Mouse (Mus musculus) forebrain, embryonic 13.5 days (tissue): ENCODE data around the gene Mettl27. TPM values are rescaled to one million over a fixed set of nuclear protein-coding genes. Genes with fewer than 3 reads are reported as not detected.

Experiments used
- ATAC-seq: fragments of 200-750 bp; cut with Nextera tagmentation; 2 replicates; pipeline ENCODE4 v1.8.0; 2017
- H3K27ac ChIP-seq: fragments of 300-500 bp; sonication (generic); 2 replicates; pipeline ENCODE4 v1.5.1; 2015; ENCODE audit warnings: inconsistent platforms, mild to moderate bottlenecking, moderate library complexity
- H3K27me3 ChIP-seq: fragments of 300-500 bp; sonication (generic); 2 replicates; pipeline ENCODE4 v1.6.1; 2015; ENCODE audit warnings: mild to moderate bottlenecking, inconsistent platforms
- H3K36me3 ChIP-seq: fragments of 300-500 bp; sonication (generic); 2 replicates; pipeline ENCODE4 v1.6.1; 2015; ENCODE audit warnings: mild to moderate bottlenecking, inconsistent platforms; ENCODE audit not compliant: poor library complexity, severe bottlenecking
- H3K4me1 ChIP-seq: fragments of 300-500 bp; sonication (generic); 2 replicates; pipeline ENCODE4 v1.6.1; 2015; ENCODE audit warnings: inconsistent platforms
- H3K4me2 ChIP-seq: fragments of 300-500 bp; sonication (generic); 2 replicates; pipeline ENCODE4 v1.6.1; 2015; ENCODE audit warnings: inconsistent platforms, mild to moderate bottlenecking, moderate library complexity
- H3K4me3 ChIP-seq: fragments of 300-500 bp; sonication (generic); 2 replicates; pipeline ENCODE4 v1.5.1; 2015; ENCODE audit warnings: mild to moderate bottlenecking, inconsistent platforms
- H3K9ac ChIP-seq: fragments of 300-500 bp; sonication (generic); 2 replicates; pipeline ENCODE4 v1.6.1; 2015; ENCODE audit warnings: mild to moderate bottlenecking, inconsistent platforms
- H3K9me3 ChIP-seq: fragments of 300-500 bp; sonication (generic); replicated peaks from 2 replicates; pipeline ENCODE4 v1.6.1; 2016; ENCODE audit warnings: inconsistent platforms
- WGBS: fragments of 180-500 bp; shearing (Covaris S2); methylation state at CpG from one replicate; pipeline ENCODE4 v1.1.7; 2015; 5-methylcytosine and 5-hydroxymethylcytosine counted together
- polyA plus RNA-seq: library from polyadenylated mRNA; unstranded; fragments of >200 nt; fragmentation: Nextera tagmentation; extraction: Ambion mirVana; gene quantifications from 2 replicates; pipeline ENCODE4 v1.2.1, GENCODE M21; 2015

The Mettl27 gene
- polyA plus RNA-seq, 1 experiment from 2014 or later: 8.2 TPM

- H3K9me3 ChIP-seq: no peaks in the 10 kb centered on the region
- no peak overlapping the region for H3K4me2 ChIP-seq
- H3K4me1 ChIP-seq: no peaks in the 10 kb centered on the region
- H3K27ac ChIP-seq: no peak overlapping the region
- ATAC-seq: no peak
- WGBS: 74% methylated on average over 5 of the region's 5 CpGs
- H3K4me3 ChIP-seq: no peak overlapping the region
- H3K36me3 ChIP-seq: no peaks in the 10 kb centered on the region
- H3K27me3 ChIP-seq: peaks cover 37% of the 10 kb centered on the region
- H3K9ac ChIP-seq: no peak overlapping the region
Measured at GRCm38 (mm10) chr5:134944179-134944578, 12.0 kb downstream of the Mettl27 start.

- ATAC-seq: no peak
- Histone ChIP-seq H3K27me3 (peaks cover 37% of the 10 kb centered on the region), H3K36me3 (no peaks in the 10 kb centered on the region), H3K4me3 (no peak overlapping the region), H3K9me3 (no peaks in the 10 kb centered on the region), H3K27ac (no peak overlapping the region), H3K4me1 (no peaks in the 10 kb centered on the region), H3K4me2 (no peak overlapping the region), H3K9ac (no peak overlapping the region)
- 44% methylated on average over 18 of the region's 19 CpGs for WGBS
Measured at GRCm38 (mm10) chr5:134945266-134945959, 13.2 kb downstream of the Mettl27 start.

DNA sequence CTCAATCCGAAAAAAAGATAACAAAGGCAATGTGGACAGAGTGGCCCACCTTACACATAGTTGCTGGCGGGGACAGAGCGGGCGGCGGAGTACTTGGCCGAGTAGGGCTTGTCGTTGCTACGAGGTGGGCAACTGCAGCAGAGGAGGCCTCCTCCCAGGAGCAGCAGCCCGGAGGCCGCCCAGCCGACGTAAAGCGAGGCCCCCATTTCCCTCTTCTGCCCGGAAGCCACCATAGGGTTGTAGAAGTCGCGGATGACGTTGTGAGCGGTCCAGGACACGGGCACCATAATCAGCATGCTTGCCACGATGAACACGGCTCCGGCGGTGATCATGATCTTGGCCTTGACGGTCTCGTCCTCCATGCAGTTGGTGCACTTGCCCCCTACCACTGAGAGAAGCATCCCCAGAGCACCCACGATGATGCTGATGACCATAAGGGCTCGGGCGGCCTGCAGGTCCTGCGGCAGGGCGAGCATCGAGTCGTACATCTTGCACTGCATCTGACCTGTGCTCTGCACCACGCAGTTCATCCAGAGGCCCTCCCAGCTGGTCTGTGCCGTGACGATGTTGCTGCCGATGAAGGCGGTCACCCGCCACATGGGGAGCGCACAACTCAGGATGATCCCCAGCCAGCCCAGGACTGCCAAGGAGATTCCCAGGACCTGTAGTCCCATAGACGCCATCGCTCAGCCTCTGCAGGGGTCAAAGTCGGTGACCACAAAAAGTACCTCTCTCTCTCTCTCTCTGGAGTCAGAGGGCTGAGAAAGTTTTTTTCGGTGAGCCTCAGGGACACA, 14.1 kb downstream of the Mettl27 start:
- H3K36me3 ChIP-seq: no peaks in the 10 kb centered on the region
- peaks cover 37% of the 10 kb centered on the region for H3K27me3 ChIP-seq
- no peak for ATAC-seq
- WGBS: 21% methylated on average over 43 of the region's 43 CpGs
- no peaks in the 10 kb centered on the region for H3K9me3 ChIP-seq
- no peak overlapping the region for H3K4me3 ChIP-seq
- H3K27ac ChIP-seq: no peak overlapping the region
- no peak overlapping the region for H3K4me2 ChIP-seq
- no peak overlapping the region for H3K9ac ChIP-seq
- no peaks in the 10 kb centered on the region for H3K4me1 ChIP-seq

GRCm38 (mm10) chr5:134946857-134947255, 14.7 kb downstream of the Mettl27 start, which contains the start of gene Cldn4:
Cldn4 (minus strand) TSS chr5:134946934.
- H3K4me2 ChIP-seq: no peak within 1 kb of the TSS
- no peaks in the 10 kb centered on the region for H3K9me3 ChIP-seq
- no peaks in the 10 kb centered on the region for H3K4me1 ChIP-seq
- peaks cover 37% of the 10 kb centered on the region for H3K27me3 ChIP-seq
- no peak within 1 kb of the TSS for H3K27ac ChIP-seq
- H3K4me3 ChIP-seq: no peak within 1 kb of the TSS
- no peak within 1 kb of the TSS for H3K9ac ChIP-seq
- WGBS: 10% methylated on average over 11 of the region's 11 CpGs
- no peaks in the 10 kb centered on the region for H3K36me3 ChIP-seq
- no peak for ATAC-seq

DNA sequence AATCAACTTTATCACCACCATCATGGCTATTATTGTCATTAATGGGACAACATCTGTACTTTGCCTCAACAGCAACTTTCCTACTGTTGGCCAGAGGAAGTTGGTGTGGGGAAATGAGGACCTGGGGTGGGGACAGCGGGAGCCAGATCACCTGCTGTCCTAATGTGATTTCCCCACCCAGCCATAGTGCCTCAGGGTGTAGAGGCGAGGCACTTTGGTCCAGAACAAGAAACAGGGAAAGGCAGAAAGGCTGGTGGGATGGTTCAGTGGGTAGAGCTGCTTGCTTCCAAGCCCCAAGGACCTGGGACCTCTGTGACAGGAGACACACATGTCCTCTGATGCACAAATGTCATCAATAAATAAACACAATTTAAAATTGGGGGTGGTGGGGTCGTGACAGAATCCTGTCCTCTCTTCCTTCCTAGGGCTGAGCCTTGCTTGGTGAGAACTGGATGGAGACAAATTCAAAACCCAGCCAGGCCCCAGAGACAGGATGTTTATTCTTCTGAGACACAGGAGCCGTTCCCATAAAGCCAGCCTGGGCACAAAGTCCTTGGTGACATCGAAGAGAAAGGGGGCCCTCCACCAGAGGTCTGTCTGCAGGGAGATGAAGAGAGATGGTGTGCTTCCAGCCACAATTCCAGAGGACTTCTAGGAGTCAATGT, 15.4 kb downstream of the Mettl27 start:
- ATAC-seq: no peak
- Histone ChIP-seq H3K4me3 (no peak overlapping the region), H3K9me3 (no peaks in the 10 kb centered on the region), H3K9ac (no peak overlapping the region), H3K27me3 (peaks cover 37% of the 10 kb centered on the region), H3K4me2 (no peak overlapping the region), H3K27ac (no peak overlapping the region), H3K36me3 (no peaks in the 10 kb centered on the region), H3K4me1 (no peaks in the 10 kb centered on the region)
- WGBS: 72% methylated on average over 5 of the region's 5 CpGs

DNA sequence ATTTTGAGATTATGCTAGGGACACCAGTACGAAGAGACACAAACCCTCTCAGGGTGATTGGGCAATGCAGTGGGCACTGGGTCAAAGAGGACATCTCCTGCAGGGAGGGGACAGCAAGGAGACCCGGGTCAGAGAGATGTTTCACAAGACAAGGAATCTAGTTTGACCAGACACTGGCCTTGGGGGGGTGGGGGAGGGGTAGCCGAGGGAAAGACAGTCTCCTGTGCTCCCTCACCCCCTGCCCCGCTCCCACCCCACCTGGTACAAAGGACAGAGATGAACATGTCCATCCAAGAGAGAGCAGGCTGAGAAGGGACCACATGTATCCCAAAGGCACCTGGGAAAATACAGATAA, 15.9 kb downstream of the Mettl27 start:
- no peaks in the 10 kb centered on the region for H3K4me1 ChIP-seq
- H3K4me2 ChIP-seq: no peak overlapping the region
- no peak overlapping the region for H3K4me3 ChIP-seq
- H3K9ac ChIP-seq: no peak overlapping the region
- H3K36me3 ChIP-seq: no peaks in the 10 kb centered on the region
- ATAC-seq: no peak
- no peaks in the 10 kb centered on the region for H3K9me3 ChIP-seq
- H3K27ac ChIP-seq: no peak overlapping the region
- H3K27me3 ChIP-seq: peaks cover 37% of the 10 kb centered on the region
- 70% methylated on average over 4 of the region's 4 CpGs for WGBS

GRCm38 (mm10) chr5:134951053-134951884, 19.1 kb downstream of the Mettl27 start:
- no peak overlapping the region for H3K9ac ChIP-seq
- H3K4me3 ChIP-seq: no peak overlapping the region
- H3K9me3 ChIP-seq: no peaks in the 10 kb centered on the region
- no peaks in the 10 kb centered on the region for H3K4me1 ChIP-seq
- 53% methylated on average over 19 of the region's 19 CpGs for WGBS
- H3K27me3 ChIP-seq: peaks cover 17% of the 10 kb centered on the region
- no peak overlapping the region for H3K27ac ChIP-seq
- no peak for ATAC-seq
- H3K36me3 ChIP-seq: no peaks in the 10 kb centered on the region
- H3K4me2 ChIP-seq: no peak overlapping the region

GRCm38 (mm10) chr5:134955491-134955890, 23.3 kb downstream of the Mettl27 start:
- Histone ChIP-seq H3K27ac (no peak overlapping the region), H3K9me3 (no peaks in the 10 kb centered on the region), H3K4me1 (no peaks in the 10 kb centered on the region), H3K27me3 (no peaks in the 10 kb centered on the region), H3K36me3 (no peaks in the 10 kb centered on the region), H3K4me2 (no peak overlapping the region), H3K4me3 (no peak overlapping the region), H3K9ac (no peak overlapping the region)
- WGBS: 94% methylated on average over 5 of the region's 5 CpGs
- no peak for ATAC-seq

GRCm38 (mm10) chr5:134959114-134959513, 26.9 kb downstream of the Mettl27 start:
- Histone ChIP-seq H3K36me3 (no peaks in the 10 kb centered on the region), H3K9ac (no peak overlapping the region), H3K4me1 (no peaks in the 10 kb centered on the region), H3K27me3 (no peaks in the 10 kb centered on the region), H3K27ac (no peak overlapping the region), H3K9me3 (no peaks in the 10 kb centered on the region), H3K4me2 (no peak overlapping the region), H3K4me3 (no peak overlapping the region)
- WGBS: 79% methylated on average over 7 of the region's 7 CpGs
- no peak for ATAC-seq

DNA sequence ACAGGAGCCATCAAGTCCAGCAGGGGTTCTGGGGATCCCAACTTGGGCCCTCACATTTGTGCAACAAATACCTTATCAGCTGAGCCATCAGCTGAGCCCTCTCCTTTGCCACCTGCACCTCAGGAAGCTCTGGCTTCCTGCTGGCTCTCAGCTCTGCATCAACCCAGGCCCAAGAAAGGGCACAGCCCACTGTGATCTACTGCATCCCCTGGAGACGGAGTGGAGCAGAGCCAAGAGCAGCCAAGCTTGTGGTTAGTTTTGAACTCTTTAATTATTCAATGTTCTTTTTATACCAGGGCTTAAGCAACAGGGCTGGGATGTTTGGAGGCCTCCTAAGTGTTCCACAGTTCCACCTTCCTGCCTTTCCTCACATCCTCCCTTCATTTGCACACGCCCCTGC, 28.3 kb downstream of the Mettl27 start:
- H3K27me3 ChIP-seq: no peaks in the 10 kb centered on the region; the same call in 1 of the 2 replicates
- WGBS: 83% methylated on average over 2 of the region's 2 CpGs
- H3K27ac ChIP-seq: no peak overlapping the region
- H3K9ac ChIP-seq: no peak overlapping the region
- no peak for ATAC-seq
- H3K9me3 ChIP-seq: no peaks in the 10 kb centered on the region
- H3K4me1 ChIP-seq: no peaks in the 10 kb centered on the region
- no peak overlapping the region for H3K4me3 ChIP-seq
- H3K4me2 ChIP-seq: no peak overlapping the region
- H3K36me3 ChIP-seq: no peaks in the 10 kb centered on the region

GRCm38 (mm10) chr5:134961519-134961918, 29.4 kb downstream of the Mettl27 start:
- Histone ChIP-seq H3K27me3 (no peaks in the 10 kb centered on the region; the same call in 1 of the 2 replicates), H3K4me2 (no peak overlapping the region), H3K4me3 (no peak overlapping the region), H3K9ac (no peak overlapping the region), H3K9me3 (no peaks in the 10 kb centered on the region), H3K36me3 (no peaks in the 10 kb centered on the region), H3K27ac (no peak overlapping the region), H3K4me1 (peaks cover 6% of the 10 kb centered on the region)
- 98% methylated on average over 2 of the region's 2 CpGs for WGBS
- ATAC-seq: no peak
